Mouse (Mus musculus): ENCODE results near the gene Cenpp.

DNA sequence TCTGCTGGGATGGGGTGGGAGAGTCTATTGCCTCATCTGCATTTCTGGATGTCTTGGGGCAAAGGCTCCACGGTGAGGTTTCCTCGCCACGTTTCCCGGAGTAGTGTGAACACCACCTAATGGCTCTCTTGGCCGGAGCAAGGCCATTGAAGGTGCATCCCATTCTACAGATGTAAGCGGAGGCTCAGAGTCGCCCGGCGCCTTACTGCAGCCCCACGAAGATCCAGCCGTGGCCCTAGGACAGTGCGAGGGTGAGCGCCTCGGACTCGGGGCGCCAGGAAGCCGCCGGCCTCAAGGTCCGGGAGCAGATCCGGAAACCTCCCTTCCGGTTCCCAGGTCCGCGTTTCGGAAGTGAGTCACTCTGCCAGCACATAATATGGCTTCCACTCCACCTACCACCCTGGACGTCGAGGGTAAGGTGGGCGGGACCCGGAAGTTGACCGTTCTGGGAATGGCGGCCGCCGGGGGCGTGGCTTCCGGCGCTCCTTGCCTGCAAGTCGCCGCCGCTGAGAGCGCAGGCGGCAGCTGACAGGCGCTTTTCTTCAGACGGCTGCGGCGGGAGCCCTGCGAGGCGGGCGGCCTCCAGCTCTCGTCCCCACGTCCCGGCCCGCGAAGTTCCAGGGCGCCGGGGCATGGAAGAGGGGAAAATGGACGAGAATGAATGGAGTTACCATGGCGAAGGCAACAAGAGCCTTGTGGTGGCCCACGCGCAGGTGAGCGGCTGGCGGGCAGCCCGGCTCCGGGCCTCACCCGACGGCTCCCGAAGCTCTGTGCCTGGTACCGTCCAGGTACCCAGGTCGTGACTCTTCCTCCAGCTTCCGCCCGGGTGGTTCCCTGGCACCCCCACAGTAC, 231.6 kb downstream of the Cenpp start, which contains the start of gene Ippk:
- TF ChIP-seq CTCF (IDR thresholded peaks at IDR 0.05; ENCODE audit: control insufficient read depth, insufficient read depth, insufficient read length) (no peak), CEBPB (IDR thresholded peaks at IDR 0.05; ENCODE audit: low read depth) (peak; percentile 13), FOSL1 (IDR thresholded peaks at IDR 0.05; ENCODE audit: insufficient read depth, low read length, poor library complexity, severe bottlenecking) (peak; percentile 25), MYOD1 (IDR thresholded peaks at IDR 0.05; ENCODE audit: control insufficient read depth, insufficient read length, low read depth) (no peak), MAX (IDR thresholded peaks at IDR 0.05) (peak; percentile 75)

Measured in C2C12 (cell line).